Mouse (Mus musculus): Measurements from ENCODE around the gene Cd248.

DNA sequence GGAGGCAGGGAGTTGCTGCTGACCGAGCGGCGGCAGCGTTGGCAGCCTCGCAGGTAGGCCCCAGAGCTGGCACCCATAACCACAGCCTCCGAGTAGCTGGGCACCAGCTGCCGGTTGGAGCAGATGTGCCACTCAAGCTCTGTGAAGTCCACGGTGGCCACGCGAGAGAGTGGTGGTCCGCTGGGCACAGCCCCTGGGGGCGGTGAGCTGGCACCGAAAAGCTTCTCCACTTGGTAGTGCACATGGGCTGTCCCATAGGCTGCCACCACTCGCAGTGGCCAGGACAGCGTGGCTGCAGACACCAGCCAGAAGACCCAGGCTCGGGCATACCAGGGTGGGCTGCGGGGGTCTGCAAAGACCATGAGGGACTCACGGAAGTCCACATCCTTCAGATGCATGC, 14.1 kb downstream of the Cd248 start:
- TF ChIP-seq POLR2A (IDR thresholded peaks at IDR 0.05; ENCODE audit: extremely low read depth, insufficient read depth, low read length), result no peak
- no peak for TF ChIP-seq CTCF (IDR thresholded peaks at IDR 0.05; ENCODE audit: extremely low read depth, insufficient read depth, low read length)
